Mouse (Mus musculus): ENCODE measurements at regions not wholly inside any gene's neighbourhood (a gene's known extent, or its start where the extent isn't known, plus 50 kb on each side); places are given as distances from the start of the nearest gene placed in this dataset.

GRCm38 (mm10) chr8:126713602-126714145 is 119.9 kb upstream of the Irf2bp2 start:
- Histone ChIP-seq H3K27me3 (ENCODE audit: control insufficient read depth, insufficient read depth, low read length, poor library complexity, severe bottlenecking) (no peaks in the 10 kb centered on the region), H3K27ac (ENCODE audit: insufficient read depth, low read length) (no peak overlapping the region), H3K9me3 (replicated peaks; ENCODE audit: control insufficient read depth, insufficient read depth, low read length, poor library complexity, severe bottlenecking) (no peaks in the 10 kb centered on the region), H3K4me3 (ENCODE audit: low read depth, low read length) (no peak overlapping the region), H3K4me1 (ENCODE audit: control insufficient read depth, insufficient read depth, low read length) (no peaks in the 10 kb centered on the region), H3K9ac (ENCODE audit: low read depth, poor library complexity, severe bottlenecking) (no peak overlapping the region), H3K36me3 (ENCODE audit: control insufficient read depth, insufficient read depth, low read length, poor library complexity, severe bottlenecking) (no peaks in the 10 kb centered on the region)
- no peak for TF ChIP-seq POLR2A (IDR thresholded peaks at IDR 0.05; ENCODE audit: insufficient read depth, low read length)
- no peak for TF ChIP-seq CTCF (IDR thresholded peaks at IDR 0.05; ENCODE audit: low read depth, low read length)
- TF ChIP-seq EP300 (IDR thresholded peaks at IDR 0.05; ENCODE audit: insufficient read depth, low read depth, low read length), result no peak

- TF ChIP-seq EP300 (IDR thresholded peaks at IDR 0.05; ENCODE audit: insufficient read depth, low read depth, low read length) (no peak), CTCF (IDR thresholded peaks at IDR 0.05; ENCODE audit: low read depth, low read length) (no peak), POLR2A (IDR thresholded peaks at IDR 0.05; ENCODE audit: insufficient read depth, low read length) (no peak)
- no peak overlapping the region for H3K27ac ChIP-seq (ENCODE audit: insufficient read depth, low read length)
- no peaks in the 10 kb centered on the region for H3K36me3 ChIP-seq (ENCODE audit: control insufficient read depth, insufficient read depth, low read length, poor library complexity, severe bottlenecking)
- H3K9ac ChIP-seq (ENCODE audit: low read depth, poor library complexity, severe bottlenecking), result no peak overlapping the region
- H3K9me3 ChIP-seq (replicated peaks; ENCODE audit: control insufficient read depth, insufficient read depth, low read length, poor library complexity, severe bottlenecking), result no peaks in the 10 kb centered on the region
- H3K4me3 ChIP-seq (ENCODE audit: low read depth, low read length), result no peak overlapping the region
- H3K4me1 ChIP-seq (ENCODE audit: control insufficient read depth, insufficient read depth, low read length), result no peaks in the 10 kb centered on the region
- no peaks in the 10 kb centered on the region for H3K27me3 ChIP-seq (ENCODE audit: control insufficient read depth, insufficient read depth, low read length, poor library complexity, severe bottlenecking)
These were observed 119.4 kb upstream of the Irf2bp2 start for GRCm38 (mm10) chr8:126713181-126713580.

- Histone ChIP-seq H3K27me3 (ENCODE audit: control insufficient read depth, insufficient read depth, low read length, poor library complexity, severe bottlenecking) (no peaks in the 10 kb centered on the region), H3K9ac (ENCODE audit: low read depth, poor library complexity, severe bottlenecking) (no peak overlapping the region), H3K36me3 (ENCODE audit: control insufficient read depth, insufficient read depth, low read length, poor library complexity, severe bottlenecking) (no peaks in the 10 kb centered on the region), H3K4me1 (ENCODE audit: control insufficient read depth, insufficient read depth, low read length) (no peaks in the 10 kb centered on the region), H3K27ac (ENCODE audit: insufficient read depth, low read length) (no peak overlapping the region), H3K9me3 (replicated peaks; ENCODE audit: control insufficient read depth, insufficient read depth, low read length, poor library complexity, severe bottlenecking) (no peaks in the 10 kb centered on the region), H3K4me3 (ENCODE audit: low read depth, low read length) (no peak overlapping the region)
- TF ChIP-seq CTCF (IDR thresholded peaks at IDR 0.05; ENCODE audit: low read depth, low read length) (no peak), EP300 (IDR thresholded peaks at IDR 0.05; ENCODE audit: insufficient read depth, low read depth, low read length) (no peak), POLR2A (IDR thresholded peaks at IDR 0.05; ENCODE audit: insufficient read depth, low read length) (no peak)
These were observed 119.0 kb upstream of the Irf2bp2 start for GRCm38 (mm10) chr8:126712749-126713148.

GRCm38 (mm10) chr8:126708956-126709355 is 115.2 kb upstream of the Irf2bp2 start:
- Histone ChIP-seq H3K4me1 (ENCODE audit: control insufficient read depth, insufficient read depth, low read length) (no peaks in the 10 kb centered on the region), H3K4me3 (ENCODE audit: low read depth, low read length) (no peak overlapping the region), H3K9me3 (replicated peaks; ENCODE audit: control insufficient read depth, insufficient read depth, low read length, poor library complexity, severe bottlenecking) (no peaks in the 10 kb centered on the region), H3K36me3 (ENCODE audit: control insufficient read depth, insufficient read depth, low read length, poor library complexity, severe bottlenecking) (no peaks in the 10 kb centered on the region), H3K27me3 (ENCODE audit: control insufficient read depth, insufficient read depth, low read length, poor library complexity, severe bottlenecking) (no peaks in the 10 kb centered on the region), H3K9ac (ENCODE audit: low read depth, poor library complexity, severe bottlenecking) (no peak overlapping the region), H3K27ac (ENCODE audit: insufficient read depth, low read length) (no peak overlapping the region)
- TF ChIP-seq EP300 (IDR thresholded peaks at IDR 0.05; ENCODE audit: insufficient read depth, low read depth, low read length) (no peak), CTCF (IDR thresholded peaks at IDR 0.05; ENCODE audit: low read depth, low read length) (no peak), POLR2A (IDR thresholded peaks at IDR 0.05; ENCODE audit: insufficient read depth, low read length) (no peak)

GRCm38 (mm10) chr8:126707300-126707902 is 113.6 kb upstream of the Irf2bp2 start:
- no peaks in the 10 kb centered on the region for H3K9me3 ChIP-seq (replicated peaks; ENCODE audit: control insufficient read depth, insufficient read depth, low read length, poor library complexity, severe bottlenecking)
- H3K27ac ChIP-seq (ENCODE audit: insufficient read depth, low read length), result no peak overlapping the region
- no peaks in the 10 kb centered on the region for H3K27me3 ChIP-seq (ENCODE audit: control insufficient read depth, insufficient read depth, low read length, poor library complexity, severe bottlenecking)
- H3K4me3 ChIP-seq (ENCODE audit: low read depth, low read length), result no peak overlapping the region
- TF ChIP-seq EP300 (IDR thresholded peaks at IDR 0.05; ENCODE audit: insufficient read depth, low read depth, low read length) (no peak), POLR2A (IDR thresholded peaks at IDR 0.05; ENCODE audit: insufficient read depth, low read length) (no peak), CTCF (IDR thresholded peaks at IDR 0.05; ENCODE audit: low read depth, low read length) (no peak)
- no peaks in the 10 kb centered on the region for H3K4me1 ChIP-seq (ENCODE audit: control insufficient read depth, insufficient read depth, low read length)
- no peak overlapping the region for H3K9ac ChIP-seq (ENCODE audit: low read depth, poor library complexity, severe bottlenecking)
- H3K36me3 ChIP-seq (ENCODE audit: control insufficient read depth, insufficient read depth, low read length, poor library complexity, severe bottlenecking), result no peaks in the 10 kb centered on the region

- Histone ChIP-seq H3K27ac (ENCODE audit: insufficient read depth, low read length) (no peak overlapping the region), H3K36me3 (ENCODE audit: control insufficient read depth, insufficient read depth, low read length, poor library complexity, severe bottlenecking) (no peaks in the 10 kb centered on the region), H3K9me3 (replicated peaks; ENCODE audit: control insufficient read depth, insufficient read depth, low read length, poor library complexity, severe bottlenecking) (no peaks in the 10 kb centered on the region), H3K4me1 (ENCODE audit: control insufficient read depth, insufficient read depth, low read length) (no peaks in the 10 kb centered on the region), H3K9ac (ENCODE audit: low read depth, poor library complexity, severe bottlenecking) (no peak overlapping the region), H3K4me3 (ENCODE audit: low read depth, low read length) (no peak overlapping the region), H3K27me3 (ENCODE audit: control insufficient read depth, insufficient read depth, low read length, poor library complexity, severe bottlenecking) (no peaks in the 10 kb centered on the region)
- no peak for TF ChIP-seq POLR2A (IDR thresholded peaks at IDR 0.05; ENCODE audit: insufficient read depth, low read length)
- no peak for TF ChIP-seq EP300 (IDR thresholded peaks at IDR 0.05; ENCODE audit: insufficient read depth, low read depth, low read length)
- no peak for TF ChIP-seq CTCF (IDR thresholded peaks at IDR 0.05; ENCODE audit: low read depth, low read length)
These were observed 112.5 kb upstream of the Irf2bp2 start for GRCm38 (mm10) chr8:126706247-126706646.
